Mouse (Mus musculus): Measurements from ENCODE around the gene Pigr.

Gene Pigr

DNA sequence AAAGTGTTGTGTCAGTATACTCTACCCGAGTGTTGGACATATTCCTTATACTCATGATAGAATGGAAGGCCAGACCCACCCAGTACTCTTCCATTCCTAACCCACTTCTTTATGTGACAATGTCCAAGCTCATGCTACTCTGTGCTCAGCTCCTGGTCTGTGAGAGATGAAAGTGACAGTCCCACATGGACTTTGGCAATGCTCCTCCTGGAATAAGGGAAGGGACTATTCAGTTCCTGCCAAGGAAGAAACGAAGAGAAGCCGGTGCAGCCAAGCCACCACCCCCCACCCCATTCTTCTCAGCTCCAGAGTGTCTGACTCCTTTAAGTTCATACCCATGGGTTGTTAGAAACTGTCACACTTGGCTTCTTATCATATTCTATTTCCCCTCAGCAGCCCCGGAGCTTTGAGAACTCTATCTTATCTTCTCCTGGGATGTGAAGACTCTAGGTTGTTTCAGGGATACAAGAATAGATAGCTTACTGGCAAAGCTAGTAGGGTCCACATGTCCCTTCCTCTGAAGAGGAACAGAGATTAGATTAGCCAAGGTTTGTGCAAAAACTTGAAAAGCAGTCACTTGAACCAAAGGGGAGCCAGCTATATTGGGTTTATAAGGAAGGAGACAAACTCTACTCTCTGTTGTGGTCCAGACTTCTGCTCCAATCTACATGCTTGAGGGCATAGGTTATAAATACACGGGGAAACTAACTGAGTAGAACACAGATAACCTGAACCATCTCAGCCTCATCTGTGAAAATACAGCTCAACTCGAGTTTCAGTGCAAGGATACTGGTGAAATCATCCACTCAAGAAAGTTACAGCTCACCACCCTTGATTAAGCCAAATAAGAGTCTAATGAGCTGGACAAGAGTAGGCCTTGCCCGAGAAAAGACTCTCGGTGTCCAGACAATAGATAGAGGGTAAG lies 3.7 kb downstream of the Pigr start:
- WGBS = 71% methylated on average over 8 of the region's 8 CpGs

DNA sequence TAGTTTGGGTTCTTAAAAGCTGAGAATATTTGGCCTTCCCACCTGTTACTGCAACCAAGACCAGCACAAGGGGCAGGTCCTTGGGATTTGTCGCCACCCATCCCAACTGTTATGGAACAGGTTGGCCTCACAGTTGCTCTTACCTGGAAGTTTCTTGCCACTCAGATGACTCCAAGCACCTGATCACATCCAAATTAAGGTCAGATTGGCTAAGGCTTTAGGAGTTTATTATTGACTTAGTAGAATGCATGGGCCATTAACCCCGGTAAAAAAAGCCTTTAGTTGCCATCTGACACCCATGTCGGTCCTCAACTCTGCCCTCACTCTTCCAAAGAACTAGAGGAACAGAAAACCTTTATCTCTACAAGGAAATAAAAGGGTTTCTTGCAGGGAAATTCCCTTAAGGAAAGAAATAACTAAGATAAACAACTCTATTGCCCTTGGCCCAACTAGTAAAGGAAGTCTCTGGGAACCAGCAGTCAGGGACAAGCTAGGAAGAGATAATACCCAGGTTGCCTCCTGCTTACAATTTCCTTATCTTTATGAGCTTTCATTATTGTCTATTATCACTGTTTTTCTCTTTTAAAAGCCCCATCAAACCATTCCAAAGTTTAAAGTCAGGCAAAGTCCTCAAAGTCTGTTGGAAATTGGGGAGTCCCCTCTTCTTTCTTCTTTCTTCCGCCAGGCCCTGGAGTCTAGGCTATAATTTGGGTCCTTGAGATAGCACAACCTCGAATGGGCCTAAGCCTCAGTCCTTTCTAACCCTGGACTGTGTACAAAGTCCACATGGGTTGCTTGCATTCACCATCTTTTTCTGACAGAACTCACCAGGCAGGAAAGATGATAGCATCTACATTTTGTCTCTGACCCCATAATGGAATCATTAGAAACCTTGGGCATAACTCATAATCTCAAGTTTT lies 6.0 kb downstream of the Pigr start:
- 82% methylated on average over 5 of the region's 5 CpGs for WGBS

GRCm38 (mm10) chr1:130835161-130835936 lies 8.9 kb downstream of the Pigr start:
- WGBS = 50% methylated on average over 6 of the region's 6 CpGs

DNA sequence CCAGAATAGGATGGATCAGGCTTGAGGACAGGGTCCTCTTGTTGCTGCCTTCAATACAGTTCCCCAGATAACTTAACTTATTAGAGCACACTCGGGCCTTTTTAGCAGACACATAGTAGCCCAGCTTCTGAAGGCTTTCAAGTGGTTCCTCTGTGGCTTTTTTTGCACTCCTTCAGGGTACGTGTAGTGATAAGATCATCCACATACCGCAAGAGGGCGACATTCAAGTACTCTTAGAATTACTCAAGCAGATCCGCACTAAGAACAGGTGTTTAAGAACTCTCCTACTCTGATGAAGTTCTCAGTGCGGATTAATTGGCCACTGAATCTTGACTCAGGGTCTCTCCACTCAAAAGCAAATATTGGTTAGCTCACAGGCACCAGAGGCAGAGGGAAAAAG lies 11.8 kb downstream of the Pigr start:
- WGBS = 63% methylated on average over 6 of the region's 6 CpGs

DNA sequence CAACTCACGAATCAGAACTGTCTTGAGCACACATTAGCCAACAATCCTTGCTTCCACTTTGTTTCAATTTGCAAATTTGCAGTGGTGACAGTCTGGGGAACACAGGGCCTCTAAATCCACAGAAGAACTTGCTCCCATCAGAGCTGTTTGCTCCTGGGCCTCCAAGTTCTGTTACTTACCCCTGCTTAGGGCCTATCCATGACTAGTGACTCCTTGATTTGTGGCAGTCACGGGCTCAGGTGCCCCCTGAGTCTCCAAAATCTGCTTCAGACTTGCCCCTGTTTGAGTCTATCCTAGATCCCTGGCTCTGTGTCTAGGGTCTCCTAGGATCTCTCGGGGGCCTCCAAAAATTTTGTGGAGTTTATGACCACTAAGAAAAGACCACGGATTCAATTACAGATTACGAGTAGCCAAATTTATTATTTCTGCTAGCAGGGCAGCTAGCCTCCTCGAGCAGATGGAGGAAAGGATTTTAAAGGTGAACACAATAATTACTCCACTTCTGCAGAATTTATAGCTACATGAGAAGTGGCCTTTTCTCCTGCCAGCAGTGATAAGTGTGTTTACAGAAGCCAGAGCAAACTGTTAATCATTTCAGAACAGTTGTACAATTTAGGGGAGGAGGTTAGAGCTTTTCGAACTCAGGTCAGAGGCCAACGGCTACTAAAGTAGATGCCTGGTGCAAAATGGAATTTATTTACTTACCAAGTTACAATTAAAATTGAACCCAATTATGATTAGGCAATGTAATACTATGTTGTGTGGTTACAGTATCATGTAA lies 14.3 kb downstream of the Pigr start:
- WGBS = 87% methylated on average over 8 of the region's 8 CpGs

GRCm38 (mm10) chr1:130841621-130842020 lies 15.1 kb downstream of the Pigr start:
- 91% methylated on average over 7 of the region's 7 CpGs for WGBS

DNA sequence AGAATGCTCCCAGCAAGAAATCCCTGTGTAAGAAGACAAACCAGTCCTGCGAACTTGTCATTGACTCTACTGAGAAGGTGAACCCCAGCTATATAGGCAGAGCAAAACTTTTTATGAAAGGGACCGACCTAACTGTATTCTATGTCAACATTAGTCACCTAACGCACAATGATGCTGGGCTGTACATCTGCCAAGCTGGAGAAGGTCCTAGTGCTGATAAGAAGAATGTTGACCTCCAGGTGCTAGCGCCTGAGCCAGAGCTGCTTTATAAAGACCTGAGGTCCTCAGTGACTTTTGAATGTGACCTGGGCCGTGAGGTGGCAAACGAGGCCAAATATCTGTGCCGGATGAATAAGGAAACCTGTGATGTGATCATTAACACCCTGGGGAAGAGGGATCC lies 18.0 kb downstream of the Pigr start:
- 96% methylated on average over 7 of the region's 7 CpGs for WGBS

DNA sequence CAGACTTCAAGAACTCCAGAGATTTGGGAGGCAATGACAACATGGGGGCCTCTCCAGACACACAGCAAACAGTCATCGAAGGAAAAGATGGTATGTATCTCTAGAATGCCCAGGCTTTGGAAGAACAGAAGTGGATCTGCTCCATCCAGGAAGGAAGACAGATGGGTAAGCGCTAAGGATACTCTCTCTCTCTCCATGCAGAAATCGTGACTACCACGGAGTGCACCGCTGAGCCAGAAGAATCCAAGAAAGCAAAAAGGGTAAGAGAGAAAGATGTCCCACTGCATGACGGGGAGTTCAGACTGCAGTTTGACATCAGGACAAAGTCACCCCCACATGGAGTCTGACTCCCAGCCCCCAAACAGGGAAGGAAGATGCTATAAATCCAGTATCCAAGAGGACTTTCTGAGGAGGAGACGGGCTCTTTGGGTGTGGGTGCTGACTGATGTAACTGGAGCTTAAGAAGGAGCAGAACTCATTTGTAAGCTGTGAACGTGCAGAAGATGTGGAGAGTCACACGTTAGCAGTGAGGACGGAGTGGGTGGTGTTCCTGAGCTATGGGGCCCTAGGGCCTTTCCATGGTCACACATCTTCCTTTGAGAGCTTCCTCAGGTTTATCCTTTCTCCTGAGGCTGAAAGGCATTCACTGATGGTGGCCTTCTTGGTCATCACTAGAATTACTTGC lies 23.2 kb downstream of the Pigr start:
- 56% methylated on average over 10 of the region's 10 CpGs for WGBS

DNA sequence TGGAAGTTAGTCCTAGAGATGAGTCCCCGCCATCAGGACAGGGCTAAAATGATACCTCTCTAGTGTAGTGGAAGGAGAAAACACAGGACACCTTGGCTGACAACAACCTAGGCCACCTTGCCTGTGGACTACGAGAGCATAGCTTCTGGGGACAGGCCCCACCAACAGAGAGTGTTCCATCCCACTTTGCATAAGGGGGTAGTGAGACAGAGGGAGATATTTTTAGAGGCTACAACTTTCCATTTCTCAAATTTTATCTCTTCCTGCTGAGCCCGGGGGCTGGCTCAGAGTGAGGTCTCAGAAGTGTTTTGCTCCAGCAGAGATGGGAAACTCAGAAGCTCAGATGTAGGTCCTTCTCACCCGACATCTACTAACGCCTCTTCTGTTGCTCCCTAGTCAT lies 23.9 kb downstream of the Pigr start:
- whole genome bisulfite sequencing = 65% methylated on average over 5 of the region's 5 CpGs

GRCm38 (mm10) chr1:130854819-130855218 lies 28.3 kb downstream of the Pigr start:
- WGBS = 81% methylated on average over 9 of the region's 9 CpGs

GRCm38 (mm10) chr1:130855723-130856122 lies 29.2 kb downstream of the Pigr start:
- WGBS = 73% methylated on average over 2 of the region's 2 CpGs

DNA sequence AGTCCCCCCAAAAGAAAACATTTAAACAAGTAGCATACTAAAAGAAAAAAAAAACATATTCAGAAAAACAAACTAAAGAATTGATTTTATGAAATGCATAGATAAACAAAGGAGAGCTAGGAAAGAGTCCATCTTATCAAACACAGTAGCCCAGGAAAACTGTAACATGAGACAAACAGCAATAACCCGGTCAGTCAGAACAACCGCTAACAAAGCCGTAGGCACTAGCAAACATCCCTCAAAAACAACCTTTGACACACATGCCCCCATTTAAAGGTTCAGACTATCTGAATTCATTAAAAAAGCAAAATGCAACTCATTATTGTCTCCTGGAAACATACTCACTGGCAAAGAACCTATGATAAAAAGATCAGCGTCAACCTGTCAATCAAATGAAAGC lies 31.0 kb downstream of the Pigr start:
- 87% methylated on average over 4 of the region's 4 CpGs for WGBS

DNA sequence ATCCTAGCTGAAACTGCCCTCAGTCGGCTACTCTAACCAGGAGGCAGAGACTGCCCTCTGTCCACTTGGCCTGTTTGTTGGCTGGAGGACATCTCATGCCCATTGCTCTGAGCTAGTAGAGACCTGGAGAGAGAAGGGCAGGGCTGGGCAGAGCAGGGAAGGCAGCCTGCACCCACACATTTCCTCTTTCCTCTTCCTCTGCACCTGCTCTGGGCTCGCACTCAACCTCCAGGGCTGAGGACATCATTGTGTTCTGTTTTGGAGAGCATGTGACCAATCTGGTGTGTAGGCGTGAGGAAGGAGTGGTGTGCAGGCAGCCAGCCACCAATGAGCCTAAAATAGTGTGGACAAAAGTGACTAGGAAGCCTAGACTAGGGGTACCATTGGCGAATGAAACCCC lies 37.8 kb downstream of the Pigr start:
- WGBS = 58% methylated on average over 4 of the region's 4 CpGs

DNA sequence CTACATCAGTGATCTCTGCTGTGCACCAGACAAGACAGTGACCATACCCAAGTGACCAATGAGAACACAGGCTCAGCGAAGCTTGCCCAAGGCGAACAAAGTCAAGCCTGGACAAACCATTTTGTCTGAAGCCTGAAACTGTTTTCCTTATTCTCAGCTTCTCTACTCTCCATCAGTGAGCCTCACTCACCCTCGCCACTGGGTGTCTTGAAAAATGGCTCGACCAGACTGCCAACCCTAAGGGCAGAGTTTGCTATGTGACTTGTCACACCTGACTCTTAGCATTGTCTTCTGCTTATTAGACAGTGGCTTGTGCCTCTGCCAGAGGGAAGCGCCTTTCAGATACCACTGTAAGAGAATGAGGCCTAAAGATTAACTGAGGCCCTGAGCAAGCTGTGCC lies 38.3 kb downstream of the Pigr start:
- WGBS = 90% methylated on average over 5 of the region's 5 CpGs

DNA sequence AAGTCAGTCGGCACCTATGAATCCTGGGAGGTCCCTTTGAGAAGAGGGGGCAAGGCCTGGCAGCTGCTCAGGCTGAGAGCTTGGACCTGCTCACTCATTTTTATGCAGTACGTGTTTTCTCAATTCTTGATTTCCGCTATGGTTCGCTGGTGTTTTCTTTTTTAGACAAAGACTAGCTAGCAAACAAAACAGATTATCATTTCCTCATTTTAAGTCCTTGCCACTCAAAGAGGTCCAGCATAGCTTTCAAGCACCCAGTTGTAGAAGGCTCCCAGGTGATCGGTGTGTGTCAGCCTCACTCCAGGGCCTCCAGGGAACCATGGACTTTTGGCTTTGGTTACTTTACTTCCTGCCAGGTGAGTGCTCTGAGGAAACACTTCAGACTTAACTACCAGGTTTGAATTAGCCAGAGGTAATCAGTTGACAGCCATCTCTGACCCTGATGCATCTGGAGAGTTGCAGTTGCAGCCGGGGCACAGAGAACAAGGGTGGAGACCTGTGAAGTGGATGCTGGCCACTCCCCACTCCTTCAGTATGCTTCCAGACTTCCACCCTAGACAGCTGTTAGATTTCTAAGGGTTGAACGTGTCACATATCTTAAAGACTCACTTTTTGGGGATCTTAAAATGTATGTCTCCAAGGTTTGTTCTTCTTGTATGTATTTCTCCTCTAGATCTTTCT lies 39.2 kb downstream of the Pigr start, which contains the start of gene Fcmr:
Fcmr (plus strand) TSS at position 129 of the 681 bp plus-strand sequence.
- 83% methylated on average over 7 of the region's 7 CpGs for WGBS

- WGBS = 93% methylated on average over 2 of the region's 2 CpGs
These were observed 46.4 kb downstream of the Pigr start for GRCm38 (mm10) chr1:130872912-130873311.

DNA sequence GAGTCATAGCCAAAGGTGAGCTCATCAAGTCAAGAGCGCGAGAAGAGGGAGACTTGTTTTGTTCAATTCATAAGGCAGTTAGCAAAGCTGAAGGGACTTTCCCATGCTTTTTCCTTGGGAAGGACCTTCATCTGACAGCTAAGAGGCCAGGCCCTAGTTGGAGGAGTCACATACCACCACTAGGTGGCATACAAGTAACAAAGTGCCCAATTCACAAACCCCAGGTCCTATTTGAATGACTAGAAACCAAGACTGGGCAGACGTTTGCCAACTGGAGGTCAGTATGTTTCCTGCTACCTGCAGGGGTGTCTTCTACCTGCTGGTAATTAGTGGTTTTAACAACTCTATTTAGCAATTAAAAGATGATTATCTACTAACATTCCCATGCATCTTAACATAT lies 48.7 kb downstream of the Pigr start:
- 42% methylated on average over 3 of the region's 3 CpGs for WGBS

DNA sequence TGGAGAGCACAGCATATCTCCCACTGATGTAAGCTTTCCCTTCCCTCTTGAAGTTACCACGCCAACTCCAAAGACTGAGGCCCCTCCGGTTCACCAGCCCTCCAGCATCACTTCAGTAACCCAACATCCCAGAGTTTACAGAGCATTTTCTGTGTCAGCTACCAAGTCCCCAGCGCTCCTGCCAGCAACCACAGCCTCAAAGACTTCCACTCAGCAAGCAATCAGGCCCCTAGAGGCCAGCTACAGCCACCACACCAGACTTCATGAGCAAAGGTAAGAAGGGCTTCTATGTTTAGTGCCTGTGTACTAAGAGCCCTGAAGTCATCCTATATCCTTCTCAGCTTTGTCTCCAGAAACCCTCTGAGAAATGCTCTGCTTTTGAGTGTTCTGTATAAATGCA lies 49.4 kb downstream of the Pigr start:
- 75% methylated on average over 3 of the region's 3 CpGs for WGBS

GRCm38 (mm10) chr1:130876931-130877509 lies 50.5 kb downstream of the Pigr start:
- 26% methylated on average over 3 of the region's 3 CpGs for WGBS

All from cerebral cortex, adult 2 months (tissue).